Mouse (Mus musculus): ENCODE results near the gene Cyb5r1. TPM values are rescaled to one million over a fixed set of nuclear protein-coding genes. Genes with fewer than 3 reads are reported as not detected.

The Cyb5r1 gene
- polyA plus RNA-seq, 1 experiment from 2014 or later, result 16.1 TPM

- Histone ChIP-seq H3K9me3 (replicated peaks; ENCODE audit: low read length) (no peaks in the 10 kb centered on the region), H3K4me1 (replicated peaks; ENCODE audit: insufficient read depth, low read length) (peaks cover 34% of the 10 kb centered on the region), H3K4me2 (ENCODE audit: low read length) (no peak overlapping the region), H3K4me3 (replicated peaks; ENCODE audit: low read depth, low read length) (no peak overlapping the region), H3K27me3 (ENCODE audit: insufficient read depth, low read length) (no peaks in the 10 kb centered on the region), H3K9ac (ENCODE audit: low read depth, low read length) (no peak overlapping the region), H3K27ac (no peak overlapping the region), H3K36me3 (ENCODE audit: insufficient read depth, low read length) (peaks cover 5% of the 10 kb centered on the region; the same call in 1 of the 2 replicates)
- no peak for TF ChIP-seq CTCF (IDR thresholded peaks at IDR 0.05; ENCODE audit: low read depth)
- ATAC-seq (replicated peaks; ENCODE audit: low FRiP score, low read depth) (no peak), DNase-seq (ENCODE audit: low spot score) (no peak)
- 37% methylated on average over 1 of the region's 1 CpGs for WGBS
Observed at GRCm38 (mm10) chr1:134419176-134419575, 13.8 kb downstream of the Cyb5r1 start.

GRCm38 (mm10) chr1:134419751-134420458 is 14.5 kb downstream of the Cyb5r1 start:
- 26% methylated on average over 5 of the region's 5 CpGs for WGBS
- H3K4me2 ChIP-seq (ENCODE audit: low read length), result 0 out of 2 replicates have a peak overlapping the region, but pooled peaks have one; percentile 4
- H3K4me1 ChIP-seq (replicated peaks; ENCODE audit: insufficient read depth, low read length), result peaks cover 28% of the 10 kb centered on the region
- no peak overlapping the region for H3K4me3 ChIP-seq (replicated peaks; ENCODE audit: low read depth, low read length)
- no peaks in the 10 kb centered on the region for H3K27me3 ChIP-seq (ENCODE audit: insufficient read depth, low read length)
- H3K9me3 ChIP-seq (replicated peaks; ENCODE audit: low read length), result no peaks in the 10 kb centered on the region
- peaks cover 13% of the 10 kb centered on the region; the same call in 1 of the 2 replicates for H3K36me3 ChIP-seq (ENCODE audit: insufficient read depth, low read length)
- no peak for DNase-seq (ENCODE audit: low spot score)
- no peak for ATAC-seq (replicated peaks; ENCODE audit: low FRiP score, low read depth)
- H3K9ac ChIP-seq (ENCODE audit: low read depth, low read length), result no peak overlapping the region
- H3K27ac ChIP-seq, result peak overlapping the region; percentile 47; the same call in 1 of the 2 replicates
- no peak for TF ChIP-seq CTCF (IDR thresholded peaks at IDR 0.05; ENCODE audit: low read depth)

- Histone ChIP-seq H3K36me3 (ENCODE audit: insufficient read depth, low read length) (peaks cover 51% of the 10 kb centered on the region), H3K9me3 (replicated peaks; ENCODE audit: low read length) (no peaks in the 10 kb centered on the region), H3K4me3 (replicated peaks; ENCODE audit: low read depth, low read length) (no peak overlapping the region), H3K9ac (ENCODE audit: low read depth, low read length) (no peak overlapping the region), H3K27ac (no peak overlapping the region), H3K27me3 (ENCODE audit: insufficient read depth, low read length) (no peaks in the 10 kb centered on the region), H3K4me1 (replicated peaks; ENCODE audit: insufficient read depth, low read length) (peaks cover 12% of the 10 kb centered on the region; the same call in 1 of the 2 replicates), H3K4me2 (ENCODE audit: low read length) (no peak overlapping the region)
- 66% methylated on average over 10 of the region's 10 CpGs for WGBS
- DNase-seq (ENCODE audit: low spot score), result no peak
- no peak for ATAC-seq (replicated peaks; ENCODE audit: low FRiP score, low read depth)
- TF ChIP-seq CTCF (IDR thresholded peaks at IDR 0.05; ENCODE audit: low read depth), result no peak
Observed at GRCm38 (mm10) chr1:134423911-134424310, 18.6 kb downstream of the Cyb5r1 start.

- H3K4me2 ChIP-seq (ENCODE audit: low read length), result no peak overlapping the region
- no peak for TF ChIP-seq CTCF (IDR thresholded peaks at IDR 0.05; ENCODE audit: low read depth)
- H3K27ac ChIP-seq, result no peak overlapping the region
- no peaks in the 10 kb centered on the region for H3K4me1 ChIP-seq (replicated peaks; ENCODE audit: insufficient read depth, low read length)
- H3K27me3 ChIP-seq (ENCODE audit: insufficient read depth, low read length), result no peaks in the 10 kb centered on the region
- no peak overlapping the region for H3K4me3 ChIP-seq (replicated peaks; ENCODE audit: low read depth, low read length)
- H3K36me3 ChIP-seq (ENCODE audit: insufficient read depth, low read length), result peaks cover 68% of the 10 kb centered on the region
- ATAC-seq (replicated peaks; ENCODE audit: low FRiP score, low read depth), result no peak
- no peaks in the 10 kb centered on the region for H3K9me3 ChIP-seq (replicated peaks; ENCODE audit: low read length)
- H3K9ac ChIP-seq (ENCODE audit: low read depth, low read length), result no peak overlapping the region
- WGBS, result 88% methylated on average over 5 of the region's 5 CpGs
- DNase-seq (ENCODE audit: low spot score), result no peak
Observed at GRCm38 (mm10) chr1:134426289-134426688, 20.9 kb downstream of the Cyb5r1 start.

- H3K4me1 ChIP-seq (replicated peaks; ENCODE audit: insufficient read depth, low read length), result no peaks in the 10 kb centered on the region
- H3K4me3 ChIP-seq (replicated peaks; ENCODE audit: low read depth, low read length), result no peak overlapping the region
- WGBS, result 73% methylated on average over 10 of the region's 10 CpGs
- no peaks in the 10 kb centered on the region for H3K9me3 ChIP-seq (replicated peaks; ENCODE audit: low read length)
- no peaks in the 10 kb centered on the region for H3K27me3 ChIP-seq (ENCODE audit: insufficient read depth, low read length)
- no peak overlapping the region for H3K9ac ChIP-seq (ENCODE audit: low read depth, low read length)
- no peak for ATAC-seq (replicated peaks; ENCODE audit: low FRiP score, low read depth)
- H3K27ac ChIP-seq, result no peak overlapping the region
- TF ChIP-seq CTCF (IDR thresholded peaks at IDR 0.05; ENCODE audit: low read depth), result no peak
- H3K4me2 ChIP-seq (ENCODE audit: low read length), result no peak overlapping the region
- DNase-seq (ENCODE audit: low spot score), result no peak
- peaks cover 35% of the 10 kb centered on the region; the same call in 1 of the 2 replicates for H3K36me3 ChIP-seq (ENCODE audit: insufficient read depth, low read length)
Observed at GRCm38 (mm10) chr1:134433002-134433401, 27.6 kb downstream of the Cyb5r1 start.

- H3K27me3 ChIP-seq (ENCODE audit: insufficient read depth, low read length), result no peaks in the 10 kb centered on the region
- H3K9me3 ChIP-seq (replicated peaks; ENCODE audit: low read length), result no peaks in the 10 kb centered on the region
- DNase-seq (ENCODE audit: low spot score) (no peak), ATAC-seq (replicated peaks; ENCODE audit: low FRiP score, low read depth) (no peak)
- H3K4me1 ChIP-seq (replicated peaks; ENCODE audit: insufficient read depth, low read length), result no peaks in the 10 kb centered on the region
- H3K27ac ChIP-seq, result no peak overlapping the region
- H3K9ac ChIP-seq (ENCODE audit: low read depth, low read length), result no peak overlapping the region
- peaks cover 31% of the 10 kb centered on the region; the same call in 1 of the 2 replicates for H3K36me3 ChIP-seq (ENCODE audit: insufficient read depth, low read length)
- WGBS, result 83% methylated on average over 4 of the region's 4 CpGs
- TF ChIP-seq CTCF (IDR thresholded peaks at IDR 0.05; ENCODE audit: low read depth), result no peak
- no peak overlapping the region for H3K4me2 ChIP-seq (ENCODE audit: low read length)
- no peak overlapping the region for H3K4me3 ChIP-seq (replicated peaks; ENCODE audit: low read depth, low read length)
Observed at GRCm38 (mm10) chr1:134433473-134433872, 28.1 kb downstream of the Cyb5r1 start.
